Comparison of ENCODE assay signal across 8 mouse cellular contexts in the genomic region with DNA sequence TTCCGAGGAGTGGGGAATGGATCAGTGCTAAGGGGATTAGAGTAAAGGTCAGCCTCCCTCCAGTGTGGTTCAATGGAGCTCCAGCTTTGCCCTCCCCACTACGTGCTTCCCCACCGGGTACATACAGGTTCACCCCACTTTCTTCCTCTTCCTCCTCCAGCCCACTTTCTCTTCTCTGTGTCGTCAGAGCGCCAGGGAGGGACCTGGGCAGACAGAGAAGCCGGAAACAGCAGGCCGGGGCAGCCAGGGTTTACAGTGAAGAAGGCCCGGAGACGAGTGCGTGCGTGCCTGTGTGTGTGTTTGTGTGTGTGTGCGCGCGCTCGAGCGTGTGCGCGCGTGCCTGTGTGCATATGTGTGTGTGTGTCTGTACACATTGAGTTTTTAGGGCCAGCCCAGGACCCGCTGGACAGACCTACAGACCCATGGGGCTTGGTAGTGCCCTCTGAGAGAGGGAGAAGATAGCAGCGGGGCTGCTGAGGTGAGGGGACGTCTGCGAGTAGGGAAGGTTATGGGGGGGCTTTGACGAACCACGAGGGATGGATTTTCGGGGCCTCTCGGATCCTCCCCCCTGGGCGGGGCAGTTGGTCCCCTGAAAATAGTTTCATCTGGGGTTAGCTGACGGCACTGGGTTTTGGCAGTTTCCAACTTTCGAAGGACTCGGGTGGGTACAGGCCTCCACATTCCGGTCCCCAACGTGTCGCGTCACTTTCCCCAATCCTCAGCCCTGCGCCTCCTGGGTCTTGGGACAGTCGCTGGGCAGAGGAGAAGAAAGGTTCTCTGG. TPM values are rescaled to one million over a fixed set of nuclear protein-coding genes. Genes with fewer than 3 reads are reported as not detected.
A peak's percentile ranks its signal among the peaks of the same experiment; 100 is the strongest.
DNase-seq lines count a peak whose midpoint lies in the region; ATAC-seq lines count a peak whose summit lies in the region.

Stat6 (plus strand) TSS at position 215 of the 781 bp plus-strand sequence.

- peaks cover 49% of the 10 kb centered on the region for H3K27me3 ChIP-seq in hindbrain, embryonic 12.5 days
- H3K27me3 ChIP-seq in midbrain, embryonic 10.5 days (ENCODE audit: low read depth, poor library complexity, severe bottlenecking), result peaks cover 34% of the 10 kb centered on the region

- no peak for DNase-seq in frontal cortex, adult 2 months (ENCODE audit: extremely low spot score in 1 of 2, low spot score in 1 of 2)
- no peak for DNase-seq in frontal cortex, postnatal 14 days (ENCODE audit: low spot score in 2 of 2)
- DNase-seq in c-Kit-positive CD71-positive TER-119-positive erythroid progenitor cells, embryonic 14.5 days (ENCODE audit: low spot score), result peak; percentile 76
- DNase-seq in forelimb bud, embryonic 11.5 days (ENCODE audit: low read depth, low spot score), result peak; percentile 37
- DNase-seq in left cerebral cortex, postnatal 36 days (ENCODE audit: low spot score in 2 of 2), result peak; percentile 18 to 46
- peak; percentile 63 for DNase-seq in midbrain, embryonic 10.5 days (ENCODE audit: low spot score)
- DNase-seq in spleen, postnatal 14 days (ENCODE audit: low spot score in 2 of 2), result peak; percentile 66 to 78

- H3K4me3 ChIP-seq in hindbrain, embryonic 12.5 days, result peak within 1 kb of the TSS; percentile 32
- H3K4me3 ChIP-seq in midbrain, embryonic 10.5 days, result peak within 1 kb of the TSS; percentile 52

- peak; percentile 44 for ATAC-seq in hindbrain, embryonic 12.5 days (ENCODE audit: low FRiP score)

- intact Hi-C loops in left cerebral cortex, postnatal 36 days (cut with DNase I), result loop anchor here (2.0 to 5.0 kb wide), 3 partner anchors 32 to 364 kb away; partner anchors contain the start of gene Hsd17b6

- WGBS in hindbrain, embryonic 12.5 days, result 3% methylated on average over 37 of the region's 37 CpGs
- WGBS in midbrain, embryonic 10.5 days, result 3% methylated on average over 37 of the region's 37 CpGs

- H3K27ac ChIP-seq in hindbrain, embryonic 12.5 days, result peak within 1 kb of the TSS; percentile 62
- H3K27ac ChIP-seq in midbrain, embryonic 10.5 days (replicated peaks), result peak within 1 kb of the TSS; percentile 81

- H3K4me1 ChIP-seq in hindbrain, embryonic 12.5 days, result peaks cover 20% of the 10 kb centered on the region
- peaks cover 28% of the 10 kb centered on the region for H3K4me1 ChIP-seq in midbrain, embryonic 10.5 days

- peak within 1 kb of the TSS; percentile 66 for H3K9ac ChIP-seq in hindbrain, embryonic 12.5 days

- H3K36me3 ChIP-seq in hindbrain, embryonic 12.5 days, result no peaks in the 10 kb centered on the region
- H3K36me3 ChIP-seq in midbrain, embryonic 10.5 days, result no peaks in the 10 kb centered on the region

- H3K4me2 ChIP-seq in hindbrain, embryonic 12.5 days (replicated peaks), result peak within 1 kb of the TSS; percentile 56

- no peaks in the 10 kb centered on the region for H3K9me3 ChIP-seq in hindbrain, embryonic 12.5 days (replicated peaks)
- H3K9me3 ChIP-seq in midbrain, embryonic 10.5 days (replicated peaks), result no peaks in the 10 kb centered on the region

RNA-seq across cellular contexts. Expression of gene Stat6, which starts in this region (rescaled TPM):
- polyA plus RNA-seq in frontal cortex, adult 2 months (2012; rRNA removed), result 11.0 and 11.9 TPM in 2 replicates
- 8.8 and 11.3 TPM in 2 replicates for polyA plus RNA-seq in hindbrain, embryonic 12.5 days (2016; fragmentation: Nextera tagmentation; extraction: Ambion mirVana)
- 10 to 100 TPM in 1 of 2 experiments, 1 to 10 TPM in 1; 9.0 to 12.7 TPM for total RNA-seq in left cerebral cortex, postnatal 36 days (2021)
- 8.2 and 8.9 TPM in 2 replicates for polyA plus RNA-seq in midbrain, embryonic 10.5 days (2016; fragmentation: Nextera tagmentation; extraction: Ambion mirVana)

Comparison
In these comparisons a context has a peak if more than half of its experiments do, and no peak if none do; other contexts are left out.
1. DNase-seq: peak in c-Kit-positive CD71-positive TER-119-positive erythroid progenitor cells, embryonic 14.5 days (single experiment), forelimb bud, embryonic 11.5 days (single experiment), left cerebral cortex, postnatal 36 days (2 of 2), midbrain, embryonic 10.5 days (single experiment) and spleen, postnatal 14 days (2 of 2); none in frontal cortex, adult 2 months (0 of 2) and frontal cortex, postnatal 14 days (0 of 2).